Mouse (Mus musculus) left cerebral cortex, postnatal 10 days (tissue): Measurements from ENCODE around the gene Olfr76. TPM values are rescaled to one million over a fixed set of nuclear protein-coding genes. Genes with fewer than 3 reads are reported as not detected.
"Not testable (repeated sequence)": the region's sequence is repeated elsewhere in the genome, so short reads cannot be mapped to it uniquely, and the experiment has no call there.

Experiments
- DNase-seq, 2 experiments: peaks; one replicate each; pipeline ENCODE4 v3.0.0; 2021 to 2022; ENCODE audit warnings: low spot score in 2 of 2, mixed read lengths in 1 of 2; ENCODE audit errors: extremely low spot score in 1 of 2
- intact Hi-C: fragments of 180-260 bp; cut with DNase I; formaldehyde crosslinking; loops from one replicate; pipeline ENCODE4 v1.15.1; 2025
- total RNA-seq, 2 experiments: library from RNA; stranded (reverse); gene quantifications; 2 replicates each; pipeline ENCODE4 v1.2.3; 2021

Olfr76 gene
- total RNA-seq, result not detected

DNA sequence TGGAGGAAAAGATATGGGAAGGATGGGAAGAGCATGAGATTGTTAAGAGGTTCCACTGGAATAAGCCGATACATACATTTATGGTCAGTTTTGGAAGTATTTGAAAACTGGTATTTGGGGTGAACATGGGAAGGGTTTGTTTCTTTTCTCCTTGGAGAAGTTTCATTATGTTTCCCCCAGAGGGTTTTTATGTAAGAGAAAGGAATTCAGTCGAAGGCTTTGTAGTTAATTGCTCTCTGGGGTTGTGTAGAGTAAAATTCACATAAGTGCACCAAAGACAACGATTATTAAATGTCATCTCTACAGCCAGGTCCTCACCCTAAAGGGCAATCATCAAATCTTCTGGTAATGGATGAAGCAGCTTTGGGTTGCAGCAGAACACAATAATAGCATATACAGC lies at the start of gene Olfr76:
Gene Olfr76, minus strand, starts transcription at position 101 of the 400 bp plus-strand sequence.
- intact Hi-C loops, result no loop called here
- no peak for DNase-seq

DNA sequence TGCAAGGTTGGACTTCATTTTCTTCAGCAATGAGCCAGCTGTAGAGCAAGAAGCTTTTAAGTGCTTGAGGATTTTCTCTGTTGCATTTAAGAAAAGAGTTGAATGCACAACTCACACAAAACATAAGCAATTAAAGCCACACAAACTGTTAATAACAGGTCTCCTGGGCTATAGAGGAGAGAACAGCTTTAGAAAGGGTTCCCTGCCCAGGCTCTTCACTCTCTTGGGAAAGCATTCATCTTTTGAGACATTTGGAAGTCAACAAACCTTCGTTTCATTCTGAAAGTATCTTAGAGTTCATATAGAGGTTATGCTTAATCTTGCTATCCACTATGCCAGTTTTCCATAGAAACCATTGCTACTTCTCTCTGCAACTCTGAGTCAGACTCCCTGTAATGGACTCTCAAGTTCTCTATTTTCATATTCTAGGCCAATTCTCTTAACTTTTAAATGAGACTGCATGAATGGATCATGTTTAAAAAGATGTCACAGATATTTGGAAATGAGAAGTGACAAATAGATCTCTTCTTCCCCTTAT lies 47.1 kb upstream of the Olfr76 start, which contains the start of gene Olfr1555-ps1:
Gene Olfr1555-ps1, minus strand, starts transcription at position 51 of the 538 bp plus-strand sequence.
- intact Hi-C loops, DNase-seq: not testable (repeated sequence)

DNA sequence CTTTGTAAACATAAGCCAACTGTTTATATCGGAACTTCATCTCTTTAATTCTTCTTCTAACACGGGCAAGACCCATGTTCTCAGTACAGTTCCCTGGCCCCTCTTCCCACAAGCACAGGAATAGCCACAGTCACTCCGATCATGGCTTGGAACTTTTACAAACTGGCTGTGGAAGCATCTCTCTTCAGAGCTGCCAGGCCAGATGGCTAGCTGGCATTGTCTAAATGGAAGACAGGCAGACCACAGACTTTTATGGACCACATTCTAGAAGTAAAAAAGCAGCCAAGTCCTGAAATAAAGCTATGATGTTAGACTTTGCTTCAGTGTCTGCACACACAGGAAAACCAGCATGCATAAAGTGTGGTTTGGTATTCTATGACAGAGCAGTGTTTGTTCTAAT lies 22.4 kb upstream of the Olfr76 start:
- intact Hi-C loops, result no loop called here
- peak in 1 of 2 experiments; percentile 51 for DNase-seq

DNA sequence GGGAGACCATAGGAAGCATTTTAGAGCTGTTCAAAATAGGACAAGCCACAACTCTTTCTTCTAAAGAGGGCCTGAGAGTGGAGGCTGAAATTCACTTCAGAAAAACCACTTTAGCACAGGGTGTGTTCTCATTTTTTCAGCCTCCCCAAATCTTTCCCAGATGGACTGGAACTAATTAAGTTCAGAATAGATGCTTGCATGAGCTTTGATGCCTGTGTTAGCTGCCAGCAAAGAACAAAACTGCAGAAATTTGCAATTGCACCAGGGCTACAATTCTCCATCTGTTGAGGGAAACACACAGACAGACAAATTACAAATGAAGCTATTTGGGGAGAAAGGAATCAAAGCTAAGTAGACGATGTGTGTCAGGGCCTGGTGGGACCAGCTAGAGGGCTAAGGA lies 20.4 kb upstream of the Olfr76 start:
- peak in 1 of 2 experiments; percentile 67 for DNase-seq
- intact Hi-C loops, result no loop called here

DNA sequence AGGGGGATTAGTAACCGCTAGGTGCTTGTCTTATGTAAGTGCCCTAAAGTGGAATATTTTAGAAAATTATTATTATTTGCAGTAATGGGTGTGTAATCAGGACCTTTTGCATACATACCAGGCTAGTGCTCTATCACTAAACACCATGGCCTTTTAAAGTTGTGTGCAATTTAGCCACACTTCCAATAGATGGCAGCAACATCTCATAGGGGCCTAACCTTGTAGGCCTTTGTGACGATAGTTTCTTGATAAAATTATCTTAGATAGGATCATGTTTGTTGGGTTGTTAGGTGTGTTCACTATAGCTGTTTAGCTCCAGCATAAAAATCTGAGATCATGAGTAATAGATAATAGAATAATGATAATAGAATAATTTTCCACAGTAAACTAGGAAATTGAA lies 11.3 kb upstream of the Olfr76 start:
- intact Hi-C loops, result loop anchor here (5.0 kb wide), 1 partner anchor 368 kb away; the partner anchor contains the start of gene Dtx4
- peak in 1 of 2 experiments; percentile 33 for DNase-seq

DNA sequence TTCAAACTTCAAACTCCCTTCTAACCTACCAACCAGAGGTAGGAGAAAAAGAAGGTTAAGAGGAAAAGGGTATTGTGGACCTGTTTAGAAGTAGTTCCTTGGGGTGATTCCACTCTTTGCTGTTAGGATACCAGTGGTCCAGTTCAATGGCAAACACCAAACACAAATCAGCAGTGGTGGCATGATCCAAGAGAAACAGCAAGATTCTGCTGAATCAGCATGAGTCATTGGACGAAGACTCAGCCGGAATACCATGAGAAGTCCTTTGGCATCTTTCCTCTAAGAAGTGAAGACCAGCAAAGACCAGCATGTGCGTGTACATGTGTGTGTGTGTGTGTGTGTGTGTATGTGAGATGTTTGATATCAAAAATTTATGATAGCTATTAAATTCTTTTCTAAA lies 6.5 kb downstream of the Olfr76 start:
- intact Hi-C loops, result no loop called here
- DNase-seq, result no peak

DNA sequence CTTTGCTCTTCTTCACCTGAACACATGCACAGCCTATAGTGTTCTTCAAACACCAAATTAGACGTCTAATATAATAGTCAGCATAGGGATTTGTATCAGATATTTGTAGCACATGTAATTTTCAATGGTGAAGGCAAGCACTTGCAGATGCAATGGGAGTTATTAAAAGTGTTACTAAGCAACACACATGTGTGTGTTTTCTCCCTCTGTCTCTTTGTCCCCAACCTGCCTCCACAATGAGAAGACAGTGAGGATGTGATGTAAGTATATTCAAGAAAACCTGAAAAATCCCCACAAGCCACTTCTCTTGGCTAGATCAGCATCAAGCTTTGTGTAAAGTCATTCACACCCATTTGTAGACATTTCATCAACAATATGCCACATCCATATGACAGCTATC lies 7.2 kb downstream of the Olfr76 start, which contains the start of gene Olfr1428:
Gene Olfr1428, minus strand, starts transcription at position 101 of the 400 bp plus-strand sequence.
- DNase-seq, result no peak
- intact Hi-C loops, result no loop called here

DNA sequence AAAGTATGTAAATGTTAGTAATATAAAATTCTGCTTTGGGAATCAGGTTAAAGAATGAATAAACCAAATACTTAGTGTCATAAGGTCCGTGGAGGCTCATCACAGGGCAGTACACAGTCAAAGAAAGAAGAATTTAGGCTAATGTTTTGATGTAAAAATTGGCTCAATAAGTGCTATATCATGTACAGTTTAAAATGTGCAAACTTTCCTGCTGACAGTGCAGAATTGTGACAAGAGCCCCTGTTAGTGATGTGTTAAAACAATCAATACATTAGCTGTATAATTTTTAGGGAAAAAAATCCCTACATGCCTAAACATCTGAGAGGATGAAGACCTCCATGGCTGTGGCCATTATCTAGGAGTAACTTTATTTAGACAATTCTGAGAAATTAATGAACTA lies 9.2 kb downstream of the Olfr76 start:
- DNase-seq, result no peak
- intact Hi-C loops, result no loop called here

DNA sequence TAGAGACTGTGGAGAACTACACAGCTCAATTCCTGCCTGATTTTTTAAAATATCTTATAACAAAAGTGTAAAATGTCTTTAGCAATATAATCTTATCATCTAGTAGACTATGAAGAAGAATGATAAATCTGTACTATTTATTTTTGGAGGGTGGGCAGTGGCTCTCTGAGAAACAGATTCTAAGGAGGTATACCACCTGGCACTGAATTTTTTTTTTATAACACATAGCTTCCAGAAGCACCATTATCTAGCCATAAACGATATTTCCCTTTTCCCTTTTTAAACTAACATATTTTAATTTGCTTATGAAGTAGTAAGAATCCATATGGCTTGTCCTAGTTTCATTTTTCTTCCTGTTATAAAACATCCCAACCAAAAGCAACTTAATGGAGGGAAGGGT lies 18.5 kb downstream of the Olfr76 start:
- intact Hi-C loops, result no loop called here
- DNase-seq, result no peak

DNA sequence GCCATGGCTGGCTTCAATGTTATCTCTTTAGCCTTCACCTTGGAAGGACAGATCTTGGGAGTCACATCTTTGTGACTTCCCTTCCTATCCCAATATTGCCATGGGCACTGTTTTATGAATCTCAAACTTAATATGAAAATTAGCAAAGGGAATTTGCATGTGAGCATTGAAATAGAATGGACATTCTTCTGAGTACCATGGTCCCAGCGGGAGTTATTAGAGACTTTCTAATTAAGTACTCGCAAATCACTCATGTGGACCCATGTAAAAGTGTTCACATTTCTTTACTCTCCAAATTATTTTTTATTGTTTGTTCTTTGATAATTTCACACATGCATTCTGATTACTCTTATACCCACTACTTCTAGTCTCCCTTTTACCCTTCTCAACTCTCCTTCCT lies 19.8 kb downstream of the Olfr76 start, which contains the start of gene Olfr1427:
Gene Olfr1427, minus strand, starts transcription at position 101 of the 400 bp plus-strand sequence.
- no peak for DNase-seq
- intact Hi-C loops, result no loop called here

DNA sequence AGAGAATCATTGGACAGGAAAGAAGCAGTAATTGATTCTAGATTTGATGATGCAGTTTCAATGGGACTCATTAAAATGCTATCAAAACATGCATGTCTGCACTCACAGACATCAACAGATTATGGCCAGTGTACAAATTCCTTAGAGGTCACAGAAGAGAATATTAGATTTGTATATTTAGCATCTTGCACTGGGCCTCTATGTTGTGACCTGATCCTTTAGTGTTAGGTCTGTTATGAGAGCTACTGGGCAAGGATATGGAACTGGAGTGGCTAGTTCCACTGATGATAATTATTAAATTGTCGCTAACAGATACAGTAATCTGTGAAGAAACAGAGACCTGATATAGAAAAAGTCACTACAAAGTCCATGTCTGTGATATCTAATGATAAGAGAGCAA lies 31.1 kb downstream of the Olfr76 start, which contains the start of gene Olfr1426:
Gene Olfr1426, minus strand, starts transcription at position 101 of the 400 bp plus-strand sequence.
- intact Hi-C loops, result no loop called here
- no peak for DNase-seq

DNA sequence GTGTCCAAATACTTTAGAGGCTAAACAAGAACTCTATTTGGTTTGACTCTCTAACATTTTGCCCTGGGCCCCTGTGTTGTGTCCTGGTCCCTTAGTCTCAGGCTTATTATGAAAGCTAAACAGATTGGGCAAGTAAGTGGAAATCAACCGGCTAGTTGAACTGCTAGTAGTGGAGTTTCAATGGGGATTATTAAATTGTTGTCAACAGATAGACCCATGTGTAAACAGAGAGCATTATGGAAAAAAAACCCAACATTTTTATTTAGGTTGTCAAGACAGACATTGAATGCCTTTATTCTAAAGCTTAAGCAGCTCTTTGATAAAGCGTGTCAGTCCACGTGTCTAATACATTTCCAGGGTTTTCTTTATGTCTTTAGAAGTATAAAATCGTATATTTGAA lies 45.4 kb downstream of the Olfr76 start, which contains the start of gene Olfr1425:
Gene Olfr1425, minus strand, starts transcription at position 101 of the 400 bp plus-strand sequence.
- DNase-seq, intact Hi-C loops: not testable (repeated sequence)

DNA sequence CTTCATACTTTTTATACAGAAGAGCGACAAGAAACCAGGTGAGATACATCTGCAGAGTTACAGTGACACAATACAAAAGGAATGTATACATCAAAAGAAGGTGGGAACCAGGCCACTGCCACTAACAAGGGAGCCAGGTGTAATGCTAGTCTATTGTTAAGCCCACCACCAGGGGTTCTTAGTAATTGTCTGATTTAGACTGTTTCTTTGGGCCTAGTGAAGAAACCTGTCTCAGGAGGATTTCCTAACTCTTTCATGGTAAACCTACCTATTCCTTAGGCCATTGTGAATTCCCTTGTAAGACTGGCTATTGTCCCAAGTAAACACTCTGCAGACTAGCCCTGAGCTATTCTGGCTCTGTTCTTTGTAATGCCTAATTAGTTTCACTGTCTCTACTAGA lies 53.5 kb downstream of the Olfr76 start:
- intact Hi-C loops, DNase-seq: not testable (repeated sequence)

Other genes starting within 250 kb of the Olfr76 start
- not detected for gene Olfr1419, start 248.1 kb downstream of the Olfr76 start, total RNA-seq
- not detected for gene Olfr1420, start 236.6 kb downstream of the Olfr76 start, total RNA-seq
- 10 to 100 TPM; 19.8 to 20.9 TPM for gene Patl1, start 210.8 kb downstream of the Olfr76 start, total RNA-seq
- 10 to 100 TPM; 58.7 to 59.4 TPM for gene Osbp, start 157.3 kb downstream of the Olfr76 start, total RNA-seq
- gene Olfr1423, start 81.9 kb downstream of the Olfr76 start, total RNA-seq, result not detected
- gene Olfr1424, start 60.5 kb downstream of the Olfr76 start, total RNA-seq, result not detected
- not detected for gene Olfr1425, start 45.5 kb downstream of the Olfr76 start, total RNA-seq
- gene Olfr1426, start 31.2 kb downstream of the Olfr76 start, total RNA-seq, result not detected
- not detected for gene Olfr1427, start 19.9 kb downstream of the Olfr76 start, total RNA-seq
- not detected for gene Olfr1428, start 7.3 kb downstream of the Olfr76 start, total RNA-seq
- gene Olfr1555-ps1, start 46.9 kb upstream of the Olfr76 start, total RNA-seq, result not detected
- not detected for gene Olfr1431, start 77.4 kb upstream of the Olfr76 start, total RNA-seq
- gene Olfr1432, start 109.4 kb upstream of the Olfr76 start, total RNA-seq, result not detected
- gene Olfr262, start 118.5 kb upstream of the Olfr76 start, total RNA-seq, result not detected
- not detected for gene Olfr235, start 137.8 kb upstream of the Olfr76 start, total RNA-seq
- not detected for gene Olfr1434, start 156.7 kb upstream of the Olfr76 start, total RNA-seq
- gene Olfr1436, start 175.9 kb upstream of the Olfr76 start, total RNA-seq, result not detected
- gene Olfr1437, start 201.9 kb upstream of the Olfr76 start, total RNA-seq, result not detected
- not detected for gene Olfr1438-ps1, start 212.7 kb upstream of the Olfr76 start, total RNA-seq